Mouse (Mus musculus) testis, adult 2 months (tissue): ENCODE measurements around the gene Rnf130. TPM values are rescaled to one million over a fixed set of nuclear protein-coding genes. Genes with fewer than 3 reads are reported as not detected.

Experiments used
- H3K27ac ChIP-seq: fragments of 200-500 bp; 2 replicates; pipeline ENCODE4 v1.5.1; 2012; ENCODE audit warnings: low read depth, low read length; ENCODE audit not compliant: control insufficient read depth, insufficient read depth
- H3K27me3 ChIP-seq: fragments of 200-500 bp; 2 replicates; pipeline ENCODE4 v1.6.1; 2012; ENCODE audit warnings: mild to moderate bottlenecking, low read length, moderate library complexity; ENCODE audit not compliant: control insufficient read depth, insufficient read depth
- H3K36me3 ChIP-seq: fragments of 200-500 bp; 2 replicates; pipeline ENCODE4 v1.6.1; 2012; ENCODE audit warnings: mild to moderate bottlenecking, low read length; ENCODE audit not compliant: control insufficient read depth, insufficient read depth
- H3K4me1 ChIP-seq: fragments of 200-500 bp; 2 replicates; pipeline ENCODE4 v1.6.1; 2012; ENCODE audit warnings: low read length; ENCODE audit not compliant: control insufficient read depth, insufficient read depth
- H3K4me3 ChIP-seq: fragments of 200-500 bp; 2 replicates; pipeline ENCODE4 v1.5.1; 2012; ENCODE audit warnings: low read depth, mild to moderate bottlenecking, low read length, moderate library complexity, mixed read lengths; ENCODE audit not compliant: control insufficient read depth
- CTCF ChIP-seq: fragments of 200-500 bp; IDR thresholded peaks from 2 replicates; pipeline ENCODE4 v1.5.1; 2012; ENCODE audit warnings: low read depth, mild to moderate bottlenecking, inconsistent platforms, low read length, moderate library complexity; ENCODE audit not compliant: control insufficient read depth, insufficient read depth, insufficient replicate concordance
- POLR2A ChIP-seq: fragments of 200-500 bp; IDR thresholded peaks from 2 replicates; pipeline ENCODE4 v1.6.1; 2012; ENCODE audit warnings: low read depth, mild to moderate bottlenecking, inconsistent platforms, low read length, moderate library complexity; ENCODE audit not compliant: control insufficient read depth
- polyA plus RNA-seq: library from polyadenylated mRNA; depleted of rRNA; stranded (reverse); fragments of >200 nt; gene quantifications from 2 replicates; pipeline ENCODE4 v1.2.3, GENCODE M21; 2012; rRNA removed

Rnf130 gene
- polyA plus RNA-seq, 1 experiment: 12.1 TPM

GRCm38 (mm10) chr11:50154166-50154565, 129.0 kb downstream of the Rnf130 start:
- Histone ChIP-seq H3K4me3 (no peak overlapping the region), H3K36me3 (no peaks in the 10 kb centered on the region), H3K27me3 (no peaks in the 10 kb centered on the region), H3K4me1 (no peaks in the 10 kb centered on the region), H3K27ac (no peak overlapping the region)
- TF ChIP-seq POLR2A (no peak), CTCF (no peak)

Other genes with a start within 250 kb of the Rnf130 start
- 2.3 TPM in 2 replicates for gene Gfpt2, start 231.2 kb upstream of the Rnf130 start, polyA plus RNA-seq
- 30.5 and 33.2 TPM in 2 replicates for gene Mapk9, start 178.6 kb upstream of the Rnf130 start, polyA plus RNA-seq
- gene Rasgef1c, start 123.5 kb upstream of the Rnf130 start, polyA plus RNA-seq: 0.69 and 0.93 TPM in 2 replicates
- gene Tbc1d9b, start 106.0 kb downstream of the Rnf130 start, polyA plus RNA-seq: 10.9 and 12.5 TPM in 2 replicates
- gene Mrnip, start 149.1 kb downstream of the Rnf130 start, polyA plus RNA-seq: 30.4 and 39.1 TPM in 2 replicates
- gene Sqstm1, start 185.5 kb downstream of the Rnf130 start, polyA plus RNA-seq: 43.2 and 46.7 TPM in 2 replicates
- gene Mgat4b, start 185.5 kb downstream of the Rnf130 start, polyA plus RNA-seq: 19.5 and 20.8 TPM in 2 replicates
- 11.0 and 15.5 TPM in 2 replicates for gene Ltc4s, start 213.3 kb downstream of the Rnf130 start, polyA plus RNA-seq